Mouse (Mus musculus) adrenal gland, adult 8-10 months (tissue): ENCODE measurements around the gene 9130409I23Rik. TPM values are rescaled to one million over a fixed set of nuclear protein-coding genes. Genes with fewer than 3 reads are reported as not detected.
A peak's percentile ranks its signal among the peaks of the same experiment; 100 is the strongest.

Source experiments
- DNase-seq: peaks from one replicate; pipeline ENCODE4 v3.0.0; 2022
- total RNA-seq, 4 experiments: library from RNA; stranded (reverse); gene quantifications; 2 replicates each; pipeline ENCODE4 v1.2.4; 2022

9130409I23Rik gene
- total RNA-seq, result not detected

- no peak for DNase-seq
Observed at GRCm38 (mm10) chr1:181050937-181051336, at the start of gene 9130409I23Rik. Gene 9130409I23Rik, plus strand, starts transcription at chr1:181051237.

- DNase-seq, result no peak
Observed at GRCm38 (mm10) chr1:181001621-181002020, 49.4 kb upstream of the 9130409I23Rik start.

- no peak for DNase-seq
Observed at GRCm38 (mm10) chr1:181003790-181004189, 47.2 kb upstream of the 9130409I23Rik start.

GRCm38 (mm10) chr1:181005331-181005730 lies 45.7 kb upstream of the 9130409I23Rik start:
- DNase-seq, result no peak

GRCm38 (mm10) chr1:181007831-181008230 lies 43.2 kb upstream of the 9130409I23Rik start:
- DNase-seq, result no peak

GRCm38 (mm10) chr1:181008266-181008665 lies 42.8 kb upstream of the 9130409I23Rik start:
- no peak for DNase-seq

GRCm38 (mm10) chr1:181009011-181009590 lies 41.9 kb upstream of the 9130409I23Rik start:
- no peak for DNase-seq

GRCm38 (mm10) chr1:181009754-181010153 lies 41.3 kb upstream of the 9130409I23Rik start:
- DNase-seq, result peak; percentile 87

- DNase-seq, result peak; percentile 50
Observed at GRCm38 (mm10) chr1:181010171-181010932, 40.7 kb upstream of the 9130409I23Rik start.

- no peak for DNase-seq
Observed at GRCm38 (mm10) chr1:181011601-181012000, 39.4 kb upstream of the 9130409I23Rik start.

- no peak for DNase-seq
Observed at GRCm38 (mm10) chr1:181012416-181012815, 38.6 kb upstream of the 9130409I23Rik start.

GRCm38 (mm10) chr1:181013446-181013845 lies 37.6 kb upstream of the 9130409I23Rik start:
- no peak for DNase-seq

- DNase-seq, result no peak
Observed at GRCm38 (mm10) chr1:181014731-181015500, 36.1 kb upstream of the 9130409I23Rik start.

GRCm38 (mm10) chr1:181015558-181015957 lies 35.5 kb upstream of the 9130409I23Rik start:
- DNase-seq, result peak; percentile 83

GRCm38 (mm10) chr1:181016045-181016444 lies 35.0 kb upstream of the 9130409I23Rik start:
- no peak for DNase-seq

GRCm38 (mm10) chr1:181016532-181017131 lies 34.4 kb upstream of the 9130409I23Rik start:
- peak; percentile 85 for DNase-seq

GRCm38 (mm10) chr1:181017212-181017711 lies 33.8 kb upstream of the 9130409I23Rik start:
- peak; percentile 79 for DNase-seq

- no peak for DNase-seq
Observed at GRCm38 (mm10) chr1:181017890-181018420, 33.1 kb upstream of the 9130409I23Rik start.

- DNase-seq, result no peak
Observed at GRCm38 (mm10) chr1:181020756-181021487, 30.1 kb upstream of the 9130409I23Rik start, which contains the start of gene Ephx1. Gene Ephx1, minus strand, starts transcription at chr1:181020904.

GRCm38 (mm10) chr1:181021488-181021865 lies 29.6 kb upstream of the 9130409I23Rik start:
- no peak for DNase-seq

- peak; percentile 66 for DNase-seq
Observed at GRCm38 (mm10) chr1:181022265-181022664, 28.8 kb upstream of the 9130409I23Rik start.
